Mouse (Mus musculus) right cerebral cortex, postnatal 14 days (tissue): Measurements from ENCODE around the gene Rfc2.

Experiments used
- DNase-seq: peaks from one replicate; pipeline ENCODE4 v3.0.0; 2022

Rfc2 gene

DNA sequence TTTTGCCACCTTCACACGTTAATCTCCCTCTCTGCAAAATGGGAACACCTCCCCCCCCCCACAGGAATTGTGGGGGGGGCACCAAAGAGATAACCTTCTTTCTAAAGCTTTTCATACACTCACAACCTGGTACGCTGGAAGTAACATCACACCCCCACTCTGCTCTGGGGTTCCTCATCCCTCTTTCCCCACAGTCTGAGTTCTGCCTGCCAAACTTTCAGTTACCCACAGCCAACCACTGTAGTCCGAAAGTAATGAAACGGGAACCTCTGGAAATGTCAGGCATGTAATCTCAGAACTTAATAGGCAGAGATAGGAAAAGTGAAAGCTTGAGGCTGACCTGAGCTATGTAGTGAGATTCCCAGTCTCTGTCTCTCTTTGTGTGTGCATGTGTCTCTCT lies 13.7 kb upstream of the Rfc2 start:
- DNase-seq: no peak

DNA sequence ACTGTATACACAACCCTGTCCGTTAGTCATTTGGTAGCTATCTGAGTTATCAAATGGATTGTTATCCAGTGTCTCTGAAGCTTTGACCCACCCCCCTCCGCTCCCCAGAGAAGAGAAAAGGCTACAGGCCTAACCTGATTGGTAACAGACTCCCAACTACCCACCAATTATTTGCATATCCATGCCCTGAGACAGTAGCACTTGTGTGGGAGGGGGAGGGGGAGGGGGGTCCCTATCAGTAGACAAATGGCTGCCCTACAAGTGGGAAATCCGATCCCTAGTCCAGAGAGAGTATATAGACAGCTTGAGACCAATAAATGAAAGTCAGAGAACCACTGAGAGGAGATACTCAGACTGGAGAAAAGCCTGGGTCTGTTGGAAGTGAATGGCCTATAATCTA lies 13.1 kb upstream of the Rfc2 start:
- no peak for DNase-seq

DNA sequence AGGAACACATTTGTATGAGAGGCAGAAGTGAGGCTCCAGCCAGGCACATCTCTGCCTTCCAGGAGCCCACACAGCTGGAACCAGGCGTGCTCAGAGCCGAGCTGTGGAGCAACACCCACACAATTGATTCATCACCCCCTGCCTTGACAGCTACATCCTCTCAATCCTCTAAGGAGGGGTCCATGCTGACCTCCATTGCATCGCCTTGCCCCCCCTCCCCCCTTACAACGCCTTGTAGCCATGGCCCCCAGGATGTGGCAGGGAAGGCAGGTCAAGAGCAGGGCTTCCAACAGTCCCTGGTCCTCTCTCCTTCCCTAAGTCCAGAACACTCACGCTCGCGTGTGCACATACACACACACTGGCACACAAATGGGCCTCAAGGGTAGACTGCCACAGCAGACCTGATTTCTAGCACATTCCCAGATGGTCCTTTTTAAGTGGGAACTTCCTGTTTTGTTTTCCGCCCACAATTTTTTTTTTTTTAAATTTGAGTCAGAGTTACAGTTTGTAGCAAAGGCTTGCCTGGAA lies 12.1 kb upstream of the Rfc2 start:
- no peak for DNase-seq

DNA sequence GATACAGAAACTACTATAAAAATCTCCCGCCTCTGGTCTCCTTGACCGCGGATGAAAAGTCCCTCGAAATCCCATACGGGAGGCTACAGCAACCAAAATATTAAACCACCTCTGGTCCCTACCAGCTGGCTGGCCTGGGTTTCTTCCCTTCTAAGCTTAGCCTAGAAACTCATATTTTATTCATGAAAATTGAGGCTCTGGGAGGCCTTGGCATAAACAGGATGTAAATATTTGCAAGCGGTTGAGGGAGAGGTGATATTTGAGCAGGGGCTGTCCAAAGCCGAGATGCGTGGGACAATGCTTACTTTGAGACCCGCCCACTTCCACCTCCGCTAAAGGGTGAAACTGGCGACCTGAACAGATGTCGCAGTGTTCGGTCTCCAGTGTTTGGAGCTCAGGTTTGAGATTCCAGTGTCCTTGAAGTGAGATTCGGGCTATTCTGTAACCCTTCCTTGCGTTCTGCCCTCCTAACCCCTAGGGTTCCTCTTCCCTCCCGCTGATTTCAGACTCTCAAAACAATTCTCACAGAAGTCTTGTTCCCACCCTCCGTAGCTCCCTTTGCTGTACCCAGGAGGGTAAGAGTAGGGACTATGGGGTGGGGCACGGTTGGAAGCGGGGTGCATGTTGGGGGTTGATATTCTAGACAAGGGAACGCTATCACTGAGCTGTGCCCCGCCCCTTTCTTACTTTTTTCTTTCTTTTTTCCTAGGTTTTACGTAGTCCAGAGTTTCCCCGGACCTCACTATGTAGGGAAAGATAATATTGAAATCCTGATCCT lies 9.2 kb upstream of the Rfc2 start:
- DNase-seq: no peak

DNA sequence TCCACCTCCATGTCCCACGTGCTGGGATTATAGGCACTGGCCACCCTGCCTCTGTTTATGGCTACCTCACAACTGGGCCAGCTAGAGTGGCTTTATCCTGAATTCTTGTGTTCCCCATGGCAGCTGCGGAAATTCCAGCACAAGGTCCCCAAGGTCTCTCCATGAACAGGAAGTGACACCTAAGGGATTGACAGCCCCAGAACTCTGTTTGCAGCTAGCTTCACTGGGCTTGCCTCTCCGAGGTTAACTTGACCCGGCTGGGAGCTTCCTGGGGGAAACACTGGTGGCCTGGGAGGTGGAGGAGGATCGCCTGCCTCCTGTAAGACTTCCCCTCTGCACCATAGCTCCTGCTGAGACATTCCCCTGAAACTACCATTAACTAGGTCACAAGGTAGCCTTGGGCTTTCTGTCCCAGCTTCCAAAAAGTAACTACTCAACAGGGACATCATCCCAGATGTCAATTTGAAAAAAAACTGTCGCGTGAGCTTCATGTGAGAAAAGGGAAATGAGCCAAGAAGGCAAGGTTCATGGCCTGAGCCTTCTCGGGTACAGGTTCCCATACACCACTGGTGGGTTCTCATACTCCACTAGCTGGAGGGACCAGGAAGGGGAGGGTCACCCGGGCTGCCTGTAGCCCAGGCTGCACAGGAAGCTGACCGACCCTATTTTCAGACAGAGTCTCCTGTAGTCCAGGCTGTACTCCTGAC lies 8.5 kb upstream of the Rfc2 start:
- DNase-seq: no peak

DNA sequence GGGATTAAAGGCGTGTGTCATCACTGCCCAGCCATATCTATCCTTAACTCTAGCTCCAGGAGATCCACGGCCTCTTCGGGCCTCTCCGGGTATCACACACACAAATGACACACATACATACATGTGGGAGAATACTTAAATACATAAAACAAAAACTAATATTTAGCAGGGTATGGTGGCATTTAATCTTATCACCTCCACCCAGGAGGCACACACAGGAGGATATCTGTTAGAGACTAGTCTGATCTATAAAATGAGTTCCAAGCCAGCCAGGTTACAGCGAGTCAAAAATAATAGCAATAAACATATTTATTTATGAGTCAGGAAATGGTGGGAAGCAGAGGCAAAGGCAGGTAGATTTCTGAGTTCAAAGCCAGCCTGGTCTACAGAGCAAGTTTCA lies 5.3 kb upstream of the Rfc2 start:
- no peak for DNase-seq

DNA sequence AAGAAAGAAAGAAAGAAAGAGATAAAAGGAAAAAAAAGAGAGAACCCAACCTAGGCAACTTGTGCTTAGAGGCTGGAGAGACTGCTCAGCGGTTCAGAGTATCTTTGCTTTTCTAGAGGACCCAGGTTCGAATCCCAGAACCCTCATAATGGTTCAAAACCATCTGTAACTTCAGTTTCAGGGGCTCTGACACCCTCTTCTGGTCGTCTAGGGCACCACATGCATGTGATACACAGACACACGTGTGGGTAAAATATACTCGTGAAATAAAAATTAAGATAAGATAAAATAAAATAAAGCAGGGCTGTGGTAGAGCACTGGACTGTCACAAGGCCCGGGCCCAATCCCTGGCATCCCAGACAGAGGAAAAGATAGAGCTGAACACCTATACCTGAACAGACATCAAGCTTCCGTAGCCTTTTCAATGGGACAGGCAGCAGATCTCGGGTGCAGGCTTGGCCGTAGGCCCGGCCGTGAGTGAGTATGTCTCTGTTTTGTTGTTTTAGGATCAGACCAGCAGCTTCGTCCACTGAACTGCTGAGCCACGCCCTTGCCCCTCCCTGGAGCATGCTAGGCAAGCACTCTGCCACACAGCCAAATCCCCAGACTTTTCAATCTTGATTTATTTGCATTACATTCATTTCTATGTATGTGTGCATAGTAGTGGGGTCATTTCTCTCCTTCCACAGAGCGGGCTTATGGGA lies 4.5 kb upstream of the Rfc2 start:
- DNase-seq: no peak

DNA sequence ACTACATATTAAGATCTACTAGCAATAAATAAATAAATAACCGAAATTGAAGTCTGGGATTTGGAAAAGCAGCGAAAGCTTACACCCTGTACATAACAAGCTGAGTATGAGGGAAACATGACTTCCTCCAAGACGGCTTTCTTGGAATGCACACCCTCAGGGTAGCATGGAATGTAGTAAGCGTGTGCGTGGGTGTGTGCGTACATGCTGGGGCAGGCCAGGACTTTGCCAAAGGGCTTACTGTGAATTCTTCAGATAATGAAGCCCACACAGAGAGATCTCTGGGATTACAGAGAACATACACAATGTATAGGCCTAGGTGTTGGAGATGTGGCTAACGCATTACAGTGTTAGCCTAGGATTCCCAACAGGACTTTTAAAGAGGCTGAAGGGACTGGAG lies 3.6 kb upstream of the Rfc2 start:
- DNase-seq: no peak

DNA sequence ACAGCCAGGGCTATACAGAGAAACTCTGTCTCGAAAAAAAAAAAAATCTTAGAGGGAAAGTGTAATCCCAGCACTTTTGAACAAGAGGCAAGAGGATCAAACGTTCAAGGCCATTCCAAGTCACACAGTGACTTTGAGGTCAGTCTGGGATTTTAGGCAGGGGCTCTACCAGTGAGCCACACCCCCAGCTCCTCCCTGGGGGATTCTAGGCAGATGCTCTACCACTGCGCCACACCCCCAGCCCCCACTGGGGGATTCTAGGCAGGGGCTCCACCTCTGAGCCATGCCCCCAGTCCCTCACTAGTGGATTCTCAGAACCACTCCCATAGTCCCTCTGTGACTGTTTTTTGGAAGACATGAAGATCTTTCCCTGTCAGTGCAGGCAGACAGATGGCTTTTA lies 2.0 kb upstream of the Rfc2 start:
- DNase-seq: no peak

DNA sequence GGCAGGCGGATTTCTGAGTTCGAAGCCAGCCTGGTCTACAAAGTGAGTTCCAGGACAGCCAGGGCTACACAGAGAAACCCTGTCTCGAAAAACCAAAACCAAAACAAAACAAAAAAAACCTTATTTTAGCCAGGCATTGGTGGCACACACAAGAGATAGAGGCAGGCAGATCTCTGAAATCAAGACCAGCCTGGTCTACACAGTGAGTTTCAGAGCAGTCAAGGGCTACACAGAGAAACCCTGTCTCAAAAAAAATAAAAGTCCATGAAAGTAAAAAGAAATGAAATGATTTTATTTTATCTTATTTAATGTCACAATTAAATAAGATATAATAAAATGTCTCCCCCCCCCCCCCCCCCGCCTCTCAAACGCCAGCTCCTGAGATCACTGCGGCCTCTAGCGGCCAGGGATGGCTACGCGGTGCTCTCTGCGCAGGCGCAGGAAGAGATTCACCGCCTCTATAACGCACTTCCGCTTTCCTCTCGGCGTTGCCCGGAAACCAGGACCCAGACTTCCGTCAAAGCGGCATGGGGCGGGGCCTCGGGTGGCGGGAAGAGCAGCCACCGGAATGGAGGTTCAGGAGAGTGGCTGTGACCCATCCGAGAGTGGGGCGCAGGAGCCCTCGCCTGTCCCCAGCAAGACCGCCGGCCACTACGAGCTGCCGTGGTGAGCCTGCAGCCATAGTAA lies 1.2 kb downstream of the Rfc2 start:
- peak; percentile 97 for DNase-seq

DNA sequence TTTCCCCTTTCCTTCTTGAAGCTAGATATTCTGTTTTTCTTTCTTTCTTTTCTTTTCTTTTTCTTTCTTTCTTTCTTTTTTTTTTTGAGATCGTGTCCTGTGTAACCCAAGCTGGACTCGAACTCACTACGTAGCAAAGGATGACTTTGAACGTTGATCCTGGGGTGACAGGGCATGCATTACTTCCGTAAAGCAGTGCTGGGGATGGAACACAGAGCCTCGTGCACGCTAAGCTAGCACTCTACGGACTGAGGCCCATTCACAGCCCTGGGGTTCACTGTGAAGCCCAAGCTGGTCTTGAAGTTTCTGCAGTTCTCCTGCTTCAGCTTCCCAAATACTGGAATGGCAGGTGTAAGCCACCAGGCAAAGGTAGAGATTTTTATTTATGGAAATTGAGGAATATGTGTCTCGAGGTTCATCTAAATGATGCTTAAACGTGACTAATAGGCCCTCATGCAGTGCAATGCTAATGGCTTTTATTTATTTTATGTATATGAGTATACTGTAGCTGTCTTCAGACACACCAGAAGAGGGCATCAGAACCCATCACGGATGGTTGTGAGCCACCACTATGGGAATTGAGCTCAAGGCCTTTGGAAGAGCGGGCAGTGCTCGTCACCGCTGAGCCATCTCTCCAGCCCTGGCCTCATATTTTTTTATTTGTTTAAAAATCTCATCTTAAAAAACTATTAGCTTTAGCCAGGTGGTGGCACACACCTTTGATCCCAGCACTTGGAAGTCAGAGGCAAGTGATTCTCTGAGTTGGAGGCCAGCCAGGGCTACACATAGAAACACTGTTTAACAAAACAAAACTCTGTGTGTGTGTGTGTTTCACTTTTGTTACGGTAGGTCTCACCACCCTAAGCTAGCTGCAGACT lies 2.1 kb downstream of the Rfc2 start:
- no peak for DNase-seq

DNA sequence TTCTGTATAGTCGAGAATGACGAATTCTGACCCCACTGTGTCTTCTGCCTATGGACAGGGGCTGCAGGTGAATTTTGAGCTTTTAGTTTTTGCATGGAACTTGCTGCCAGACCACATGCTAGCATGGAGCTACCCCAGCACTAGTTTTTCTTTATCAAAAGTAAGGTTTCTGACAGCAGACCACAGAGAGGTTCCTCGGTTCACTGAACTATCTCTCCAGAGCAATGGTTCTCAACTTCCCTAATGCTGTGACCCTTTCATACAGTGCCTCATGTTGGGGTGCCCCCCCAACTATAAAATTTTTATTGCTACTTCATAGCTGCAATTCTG lies 2.7 kb downstream of the Rfc2 start:
- no peak for DNase-seq

DNA sequence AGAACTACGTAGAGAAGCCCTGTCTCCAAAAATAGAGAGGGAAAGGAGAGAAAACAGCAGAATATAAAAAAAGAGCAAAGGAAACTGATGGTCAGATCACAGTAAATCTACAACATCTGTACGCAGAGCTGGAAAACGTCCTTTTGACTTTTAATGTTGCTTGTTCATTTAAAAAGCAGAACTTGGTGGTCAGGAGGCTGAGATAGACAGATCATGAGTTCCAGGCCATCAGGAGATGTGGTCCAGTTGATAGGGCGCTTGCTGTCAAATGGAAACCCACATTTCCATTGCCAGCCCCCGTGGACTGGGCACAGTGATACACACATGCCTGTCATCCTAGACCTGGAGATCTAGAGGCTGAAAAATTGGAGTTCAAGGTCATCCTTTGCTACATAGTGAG lies 3.6 kb downstream of the Rfc2 start:
- no peak for DNase-seq

DNA sequence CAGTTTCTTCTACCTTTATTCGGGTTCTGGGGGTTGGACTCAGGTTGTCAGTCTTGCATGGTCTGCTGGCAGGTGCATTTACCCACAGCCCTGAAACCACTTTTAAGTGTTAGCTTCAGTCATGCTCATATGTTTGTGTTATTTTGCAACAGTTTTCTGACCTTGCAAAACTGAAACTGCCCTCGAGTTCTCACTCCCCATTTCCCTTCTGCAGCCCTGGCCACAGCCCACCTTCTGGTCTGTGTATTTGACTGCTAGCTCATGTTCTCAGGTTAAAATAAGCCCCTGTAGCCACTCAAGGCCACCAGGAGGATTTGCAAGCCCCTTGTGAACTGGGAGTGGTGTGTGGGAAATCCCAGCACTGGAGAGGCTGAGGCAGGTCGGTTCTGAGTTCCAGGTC lies 8.7 kb downstream of the Rfc2 start:
- DNase-seq: no peak

DNA sequence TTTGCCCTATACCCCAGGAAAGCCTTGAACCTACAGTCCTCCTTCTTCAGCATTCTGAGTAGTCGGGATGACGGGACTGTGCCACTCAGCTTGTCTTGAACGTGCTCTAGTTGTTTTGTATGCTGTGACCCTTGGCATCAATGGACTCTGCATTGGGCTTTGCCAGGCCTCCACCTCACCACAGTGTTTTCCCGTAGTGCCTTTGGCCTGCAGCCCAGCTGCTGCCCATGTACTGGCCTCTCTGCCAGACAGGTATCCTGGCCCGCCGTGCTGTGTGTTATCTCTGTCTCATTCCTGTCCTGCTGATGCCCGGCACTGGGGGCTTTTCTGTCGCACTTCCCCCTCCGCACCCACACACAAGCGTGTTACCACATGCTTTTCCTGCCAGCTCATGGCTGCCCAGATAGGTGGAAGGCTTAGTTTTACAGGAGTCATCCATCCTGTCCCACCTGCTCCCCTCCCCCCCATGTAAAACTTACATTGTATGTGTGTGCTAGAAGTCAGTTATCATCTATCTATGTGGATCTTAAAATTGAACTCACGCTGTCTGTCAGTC lies 10.9 kb downstream of the Rfc2 start:
- DNase-seq: no peak

DNA sequence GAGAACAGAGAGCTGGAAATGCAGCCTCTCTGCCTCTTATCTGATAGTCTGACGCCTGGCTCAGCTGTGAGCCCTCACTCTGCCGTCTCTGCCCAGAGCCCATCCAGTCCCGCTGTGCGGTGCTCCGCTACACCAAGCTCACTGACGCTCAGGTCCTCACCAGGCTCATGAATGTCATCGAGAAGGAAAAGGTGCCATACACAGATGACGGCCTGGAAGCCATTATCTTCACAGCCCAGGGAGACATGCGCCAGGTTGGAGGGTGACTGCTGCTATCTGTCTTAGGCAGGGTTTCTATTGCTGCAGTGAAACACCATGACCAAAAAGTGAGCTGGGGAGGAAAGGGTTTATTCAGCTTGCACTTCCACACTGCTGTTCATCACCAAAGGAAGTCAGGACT lies 11.9 kb downstream of the Rfc2 start:
- no peak for DNase-seq

DNA sequence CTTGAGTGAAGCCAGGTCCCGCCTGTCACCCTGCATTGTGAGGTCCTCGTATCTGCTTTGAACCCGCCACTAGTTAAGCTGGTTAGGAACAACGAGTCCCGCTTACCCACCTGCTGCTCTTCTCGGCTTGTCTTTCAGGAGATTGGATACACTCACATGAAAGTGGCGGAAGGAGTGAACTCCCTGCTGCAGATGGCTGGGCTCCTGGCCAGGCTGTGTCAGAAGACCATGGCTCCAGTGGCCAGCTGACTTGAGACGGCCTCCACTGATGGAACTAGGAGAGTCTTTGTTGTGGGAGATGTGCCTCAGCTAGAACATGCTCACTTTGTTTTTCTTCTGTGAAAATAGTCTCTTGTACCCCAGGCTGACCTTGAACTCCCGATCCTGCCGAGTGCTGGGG lies 16.5 kb downstream of the Rfc2 start:
- DNase-seq: no peak

DNA sequence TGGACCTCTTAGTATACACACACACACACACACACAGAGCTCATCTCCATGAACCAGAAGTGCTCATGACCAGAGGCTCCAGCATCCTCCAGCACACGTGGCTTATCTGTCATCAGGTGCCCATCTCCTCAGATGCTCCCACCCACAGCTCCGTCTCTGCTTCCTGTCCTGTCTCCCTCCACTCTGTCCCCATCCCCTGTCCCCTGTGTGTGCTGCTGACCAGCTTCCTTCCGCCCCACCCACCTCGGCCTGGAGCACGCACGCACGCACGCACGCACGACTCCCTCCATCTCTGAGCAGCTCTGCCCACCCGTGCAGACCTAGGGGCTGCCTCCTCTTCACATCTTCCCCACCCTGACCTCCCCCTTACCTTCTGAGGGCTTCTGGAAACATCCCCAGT lies 23.2 kb downstream of the Rfc2 start:
- DNase-seq: no peak

DNA sequence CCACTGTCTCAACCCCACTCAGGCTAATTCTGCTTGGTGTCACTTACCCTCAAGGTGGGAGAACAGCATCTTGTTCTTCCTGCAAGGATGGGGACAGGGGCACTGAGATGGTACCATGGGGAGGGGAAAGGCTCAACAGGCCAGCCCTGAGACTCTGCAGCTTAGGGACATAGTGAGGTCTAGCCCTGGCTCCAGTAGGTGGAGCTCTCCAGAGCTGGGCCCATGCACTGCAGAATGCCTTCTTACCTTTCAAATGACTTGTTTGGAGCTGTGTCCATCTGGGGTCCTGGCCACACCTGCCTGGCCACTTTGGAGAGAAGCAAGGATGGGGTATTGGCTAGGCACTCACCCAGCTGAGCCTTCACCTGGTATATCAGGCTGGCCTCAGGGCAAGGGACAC lies 25.1 kb downstream of the Rfc2 start:
- no peak for DNase-seq

DNA sequence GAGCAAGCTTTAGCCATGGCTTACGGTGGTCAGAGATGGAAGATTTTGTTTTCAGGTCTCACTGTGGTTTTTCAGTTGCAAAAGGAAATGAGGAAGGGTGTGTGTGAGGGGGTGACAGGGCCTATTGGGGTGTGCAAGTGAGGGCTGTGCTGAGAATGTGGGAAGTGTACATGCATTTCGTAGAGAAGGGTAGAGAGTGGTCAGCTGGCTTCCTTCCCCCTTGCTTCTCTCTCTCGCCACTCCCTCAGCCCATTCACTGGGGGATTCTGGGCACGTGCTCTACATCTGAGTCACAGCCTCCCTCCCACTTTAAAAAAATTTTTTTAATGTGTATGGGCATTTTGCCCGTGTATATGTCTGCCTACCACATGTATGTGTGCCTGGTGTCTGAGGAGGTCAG lies 26.0 kb downstream of the Rfc2 start:
- no peak for DNase-seq

DNA sequence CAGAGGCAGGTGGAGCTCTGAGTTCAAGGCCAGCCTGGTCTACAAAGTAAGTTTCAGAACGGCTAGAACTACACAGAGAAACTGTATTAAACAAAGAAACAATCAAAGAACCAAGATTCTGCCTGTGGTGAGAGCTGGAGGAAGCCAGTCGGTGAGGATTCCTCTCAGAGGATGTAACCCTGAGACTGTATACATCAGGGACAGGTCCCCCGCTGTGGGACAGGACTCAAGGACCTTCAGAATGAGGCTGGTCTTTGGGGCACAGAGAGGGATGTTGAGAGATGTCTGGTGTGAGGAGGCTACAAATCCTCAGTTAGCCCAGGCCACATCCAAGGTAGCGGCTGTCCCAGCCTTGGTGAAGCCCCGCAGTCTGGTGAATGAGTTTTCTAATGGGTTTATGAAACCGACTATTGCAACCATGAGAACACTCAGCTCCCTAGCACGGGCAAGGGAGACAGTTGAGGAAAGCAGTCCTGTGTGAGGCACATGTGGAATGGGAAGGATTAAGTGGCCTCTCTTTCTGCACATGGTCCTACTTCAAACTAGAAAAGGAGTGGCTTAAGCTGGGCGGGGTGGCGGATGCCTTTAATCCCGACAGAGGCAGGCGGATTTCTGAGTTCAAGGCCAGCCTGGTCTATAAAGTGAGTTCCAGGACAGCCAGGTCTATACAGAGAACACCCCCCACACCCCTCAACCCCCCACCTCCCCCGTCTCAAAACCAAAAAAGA lies 28.9 kb downstream of the Rfc2 start:
- no peak for DNase-seq
